Comparison of ENCODE assay signal across 13 mouse cellular contexts in the genomic region with DNA sequence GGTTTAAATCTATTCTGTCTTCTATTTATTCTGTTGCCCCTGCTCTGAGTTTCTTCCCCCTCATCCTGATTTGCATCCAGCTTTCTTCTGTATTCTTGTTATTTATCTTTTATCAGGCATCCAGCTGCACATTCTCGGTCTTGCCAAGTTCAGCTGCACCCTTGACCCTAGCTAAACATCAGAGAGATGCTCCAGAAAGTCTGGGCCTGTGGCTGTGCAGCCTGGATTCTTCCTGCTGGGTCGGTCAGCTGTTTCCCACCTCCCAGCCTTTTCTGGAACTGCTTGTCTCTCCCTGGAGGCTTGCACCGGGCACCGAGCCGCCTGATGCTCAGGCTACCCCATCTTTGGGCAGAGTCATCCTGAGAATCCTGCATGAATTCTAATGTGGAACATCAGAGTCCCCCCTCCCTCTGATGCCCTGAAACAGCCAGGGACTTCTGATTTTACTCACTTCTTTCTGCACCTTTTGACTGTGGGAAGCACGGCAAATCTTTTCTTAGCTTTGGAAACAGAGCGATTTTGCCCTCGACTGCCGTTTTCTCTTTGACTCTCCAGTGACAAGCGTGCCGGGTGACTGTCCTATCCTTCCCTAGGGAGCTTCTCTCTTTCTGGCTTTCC. TPM values are rescaled to one million over a fixed set of nuclear protein-coding genes. Genes with fewer than 3 reads are reported as not detected.
DNase-seq lines count a peak whose midpoint lies in the region; ATAC-seq and TF ChIP-seq lines count a peak whose summit lies in the region.
"Had no signal": no experiment of that assay in that cellular context is flagged by ENCODE, and none has a peak within 500 bp of the region (broad histone marks: within the 10 kb centered on the region; RNA-seq: fewer than 3 reads in every experiment).

No protein-coding gene starts in this region.

- no peak overlapping the region for H3K4me3 ChIP-seq in hindbrain, embryonic 16.5 days (ENCODE audit: low read length)
- H3K4me3 ChIP-seq in hindbrain, embryonic 12.5 days = no peak overlapping the region
- H3K4me3 ChIP-seq in stomach, embryonic 16.5 days (replicated peaks; ENCODE audit: low read length) = no peak overlapping the region
- H3K4me3 ChIP-seq in stomach, postnatal 0 days (ENCODE audit: low read depth, low read length) = no peak overlapping the region
- H3K4me3 ChIP-seq in lung, embryonic 14.5 days (ENCODE audit: low read depth, low read length) = no peak overlapping the region
- H3K4me3 ChIP-seq in forebrain, embryonic 11.5 days (ENCODE audit: low read depth, low read length) = no peak overlapping the region
- H3K4me3 ChIP-seq: forebrain, embryonic 13.5 days; heart, embryonic 15.5 days had no signal

- TF ChIP-seq CTCF in stomach, postnatal 0 days (IDR thresholded peaks at IDR 0.05; ENCODE audit: low read depth) = no peak
- no peak for TF ChIP-seq CTCF in lung, embryonic 14.5 days (IDR thresholded peaks at IDR 0.05; ENCODE audit: low read depth)

- no peak for ATAC-seq in hindbrain, embryonic 16.5 days
- no peak for ATAC-seq in hindbrain, embryonic 12.5 days (ENCODE audit: low FRiP score)
- ATAC-seq in stomach, embryonic 16.5 days (ENCODE audit: insufficient read depth, low FRiP score) = no peak
- ATAC-seq in stomach, postnatal 0 days (ENCODE audit: low FRiP score, low TSS enrichment) = no peak
- peak; percentile 69; the same call in 1 of the 2 replicates for ATAC-seq in lung, embryonic 14.5 days (ENCODE audit: insufficient read depth)
- ATAC-seq in forebrain, embryonic 11.5 days (replicated peaks; ENCODE audit: low FRiP score) = no peak
- ATAC-seq: forebrain, embryonic 13.5 days had no signal

- no peak for DNase-seq in stomach, postnatal 0 days (ENCODE audit: low spot score)
- peak; percentile 89 for DNase-seq in lung, embryonic 14.5 days
- DNase-seq in cerebellum, postnatal 36 days = no peak
- no peak for DNase-seq in forebrain, embryonic 11.5 days (ENCODE audit: low spot score)
- no peak for DNase-seq in frontal cortex, postnatal 36 days (ENCODE audit: low spot score in 2 of 2)
- DNase-seq: adrenal gland, postnatal 10 days; thymus, postnatal 14 days had no signal

- no peak overlapping the region for H3K9ac ChIP-seq in hindbrain, embryonic 16.5 days (ENCODE audit: low read depth, low read length)
- no peak overlapping the region for H3K9ac ChIP-seq in hindbrain, embryonic 12.5 days
- H3K9ac ChIP-seq in stomach, embryonic 16.5 days (ENCODE audit: low read length) = no peak overlapping the region
- no peak overlapping the region for H3K9ac ChIP-seq in stomach, postnatal 0 days (ENCODE audit: low read length)
- H3K9ac ChIP-seq in lung, embryonic 14.5 days = no peak overlapping the region
- H3K9ac ChIP-seq in forebrain, embryonic 11.5 days (ENCODE audit: low read length) = no peak overlapping the region
- H3K9ac ChIP-seq: forebrain, embryonic 13.5 days; heart, embryonic 15.5 days had no signal

- no peaks in the 10 kb centered on the region for H3K36me3 ChIP-seq in hindbrain, embryonic 16.5 days (ENCODE audit: control insufficient read depth, insufficient read depth, low read length)
- 0 out of 2 replicates have a peak, but pooled peaks cover 8% of the 10 kb centered on the region for H3K36me3 ChIP-seq in hindbrain, embryonic 12.5 days
- H3K36me3 ChIP-seq in stomach, embryonic 16.5 days (ENCODE audit: control insufficient read depth, insufficient read depth, low read length) = no peaks in the 10 kb centered on the region; the same call in 1 of the 2 replicates
- no peaks in the 10 kb centered on the region for H3K36me3 ChIP-seq in stomach, postnatal 0 days (ENCODE audit: control insufficient read depth, insufficient read depth, low read length)
- H3K36me3 ChIP-seq in lung, embryonic 14.5 days (ENCODE audit: insufficient read depth) = peaks cover 28% of the 10 kb centered on the region; the same call in 1 of the 2 replicates
- H3K36me3 ChIP-seq in forebrain, embryonic 11.5 days (ENCODE audit: control insufficient read depth, insufficient read depth, low read length) = peaks cover 3% of the 10 kb centered on the region; the same call in 1 of the 2 replicates

- peak overlapping the region; percentile 32; the same call in 1 of the 2 replicates for H3K27ac ChIP-seq in hindbrain, embryonic 16.5 days (ENCODE audit: low read depth, low read length)
- H3K27ac ChIP-seq in hindbrain, embryonic 12.5 days = no peak overlapping the region
- H3K27ac ChIP-seq in stomach, embryonic 16.5 days (ENCODE audit: low read length) = 0 out of 2 replicates have a peak overlapping the region, but pooled peaks have one; percentile 10
- H3K27ac ChIP-seq in stomach, postnatal 0 days (replicated peaks) = no peak overlapping the region
- peak overlapping the region; percentile 21; the same call in 1 of the 2 replicates for H3K27ac ChIP-seq in lung, embryonic 14.5 days (ENCODE audit: low read depth)
- no peak overlapping the region for H3K27ac ChIP-seq in forebrain, embryonic 11.5 days (ENCODE audit: low read depth, low read length)
- H3K27ac ChIP-seq: forebrain, embryonic 13.5 days; heart, embryonic 15.5 days had no signal

- H3K9me3 ChIP-seq in hindbrain, embryonic 16.5 days (ENCODE audit: control insufficient read depth, low read length) = no peaks in the 10 kb centered on the region
- no peaks in the 10 kb centered on the region for H3K9me3 ChIP-seq in hindbrain, embryonic 12.5 days (replicated peaks)
- H3K9me3 ChIP-seq in stomach, embryonic 16.5 days (replicated peaks; ENCODE audit: control insufficient read depth, low read length) = no peaks in the 10 kb centered on the region
- no peaks in the 10 kb centered on the region for H3K9me3 ChIP-seq in stomach, postnatal 0 days (ENCODE audit: control insufficient read depth, low read length)
- H3K9me3 ChIP-seq in lung, embryonic 14.5 days (ENCODE audit: low read depth, low read length) = no peaks in the 10 kb centered on the region
- H3K9me3 ChIP-seq in forebrain, embryonic 11.5 days (ENCODE audit: control insufficient read depth, low read length) = no peaks in the 10 kb centered on the region
- H3K9me3 ChIP-seq: forebrain, embryonic 13.5 days; heart, embryonic 15.5 days had no signal

- WGBS in hindbrain, embryonic 16.5 days = 77% methylated on average over 11 of the region's 11 CpGs
- 84% methylated on average over 11 of the region's 11 CpGs for WGBS in hindbrain, embryonic 12.5 days
- 65% methylated on average over 11 of the region's 11 CpGs for WGBS in stomach, embryonic 16.5 days
- WGBS in stomach, postnatal 0 days = 62% methylated on average over 11 of the region's 11 CpGs
- 54% methylated on average over 11 of the region's 11 CpGs for WGBS in lung, embryonic 14.5 days
- 92% methylated on average over 11 of the region's 11 CpGs for WGBS in forebrain, embryonic 11.5 days

- TF ChIP-seq EP300 in stomach, postnatal 0 days (optimal IDR thresholded peaks at IDR 0.05) = no peak

- no peaks in the 10 kb centered on the region for H3K27me3 ChIP-seq in hindbrain, embryonic 16.5 days (replicated peaks; ENCODE audit: control insufficient read depth, insufficient read depth, low read length)
- no peaks in the 10 kb centered on the region for H3K27me3 ChIP-seq in hindbrain, embryonic 12.5 days
- no peaks in the 10 kb centered on the region for H3K27me3 ChIP-seq in stomach, embryonic 16.5 days (ENCODE audit: control insufficient read depth, insufficient read depth, low read length)
- no peaks in the 10 kb centered on the region for H3K27me3 ChIP-seq in stomach, postnatal 0 days (ENCODE audit: control insufficient read depth, insufficient read depth, low read length)
- H3K27me3 ChIP-seq in lung, embryonic 14.5 days (ENCODE audit: insufficient read depth, low read length) = no peaks in the 10 kb centered on the region
- H3K27me3 ChIP-seq in forebrain, embryonic 11.5 days (ENCODE audit: control insufficient read depth, insufficient read depth, low read length) = no peaks in the 10 kb centered on the region
- H3K27me3 ChIP-seq: forebrain, embryonic 13.5 days; heart, embryonic 15.5 days had no signal

- H3K4me2 ChIP-seq in hindbrain, embryonic 16.5 days (ENCODE audit: low read length) = no peak overlapping the region
- no peak overlapping the region for H3K4me2 ChIP-seq in hindbrain, embryonic 12.5 days (replicated peaks)
- no peak overlapping the region for H3K4me2 ChIP-seq in stomach, embryonic 16.5 days (ENCODE audit: low read depth, low read length)
- no peak overlapping the region for H3K4me2 ChIP-seq in stomach, postnatal 0 days (replicated peaks; ENCODE audit: low read depth)
- no peak overlapping the region for H3K4me2 ChIP-seq in lung, embryonic 14.5 days
- no peak overlapping the region for H3K4me2 ChIP-seq in forebrain, embryonic 11.5 days (ENCODE audit: low read depth, low read length, severe bottlenecking)
- H3K4me2 ChIP-seq: forebrain, embryonic 13.5 days; heart, embryonic 15.5 days; liver, embryonic 11.5 days had no signal

- H3K4me1 ChIP-seq in hindbrain, embryonic 16.5 days (ENCODE audit: control insufficient read depth, insufficient read depth, low read depth, low read length) = no peaks in the 10 kb centered on the region
- H3K4me1 ChIP-seq in hindbrain, embryonic 12.5 days = no peaks in the 10 kb centered on the region
- peaks cover 13% of the 10 kb centered on the region; the same call in 1 of the 2 replicates for H3K4me1 ChIP-seq in stomach, embryonic 16.5 days (ENCODE audit: control insufficient read depth, insufficient read depth, low read length)
- no peaks in the 10 kb centered on the region for H3K4me1 ChIP-seq in stomach, postnatal 0 days (replicated peaks; ENCODE audit: control insufficient read depth, insufficient read depth)
- no peaks in the 10 kb centered on the region for H3K4me1 ChIP-seq in lung, embryonic 14.5 days (ENCODE audit: insufficient read depth)
- no peaks in the 10 kb centered on the region for H3K4me1 ChIP-seq in forebrain, embryonic 11.5 days (replicated peaks; ENCODE audit: control insufficient read depth, insufficient read depth, low read length)
- H3K4me1 ChIP-seq: forebrain, embryonic 13.5 days; heart, embryonic 15.5 days had no signal

RNA-seq across cellular contexts. Expression of a gene that starts 30.5 kb away (rescaled TPM):
- 45.1 and 49.6 TPM in 2 replicates for polyA plus RNA-seq in hindbrain, embryonic 16.5 days (2015; fragmentation: Nextera tagmentation; extraction: Ambion mirVana)
- polyA plus RNA-seq in hindbrain, embryonic 12.5 days (2016; fragmentation: Nextera tagmentation; extraction: Ambion mirVana) = 30.5 and 32.5 TPM in 2 replicates
- 32.3 and 34.6 TPM in 2 replicates for polyA plus RNA-seq in stomach, embryonic 16.5 days (2015; fragmentation: Nextera tagmentation; extraction: Ambion mirVana)
- 13.9 and 14.2 TPM in 2 replicates for polyA plus RNA-seq in stomach, postnatal 0 days (2015; fragmentation: Nextera tagmentation; extraction: Ambion mirVana)
- 26.5 and 31.0 TPM in 2 replicates for polyA plus RNA-seq in lung, embryonic 14.5 days (2014; fragmentation: Nextera tagmentation; extraction: Ambion mirVana)
- polyA plus RNA-seq in forebrain, embryonic 11.5 days (2014; fragmentation: Nextera tagmentation; extraction: Ambion mirVana) = 34.5 and 34.8 TPM in 2 replicates

Comparison
In these comparisons a context has a peak if more than half of its experiments do, and no peak if none do; other contexts are left out.
1. H3K27ac ChIP-seq: peak in hindbrain, embryonic 16.5 days (single experiment), stomach, embryonic 16.5 days (single experiment) and lung, embryonic 14.5 days (single experiment); none in hindbrain, embryonic 12.5 days (single experiment), stomach, postnatal 0 days (single experiment) and forebrain, embryonic 11.5 days (single experiment).